Mouse (Mus musculus): Measurements from ENCODE around the gene Slc25a11.

Slc25a11 gene

DNA sequence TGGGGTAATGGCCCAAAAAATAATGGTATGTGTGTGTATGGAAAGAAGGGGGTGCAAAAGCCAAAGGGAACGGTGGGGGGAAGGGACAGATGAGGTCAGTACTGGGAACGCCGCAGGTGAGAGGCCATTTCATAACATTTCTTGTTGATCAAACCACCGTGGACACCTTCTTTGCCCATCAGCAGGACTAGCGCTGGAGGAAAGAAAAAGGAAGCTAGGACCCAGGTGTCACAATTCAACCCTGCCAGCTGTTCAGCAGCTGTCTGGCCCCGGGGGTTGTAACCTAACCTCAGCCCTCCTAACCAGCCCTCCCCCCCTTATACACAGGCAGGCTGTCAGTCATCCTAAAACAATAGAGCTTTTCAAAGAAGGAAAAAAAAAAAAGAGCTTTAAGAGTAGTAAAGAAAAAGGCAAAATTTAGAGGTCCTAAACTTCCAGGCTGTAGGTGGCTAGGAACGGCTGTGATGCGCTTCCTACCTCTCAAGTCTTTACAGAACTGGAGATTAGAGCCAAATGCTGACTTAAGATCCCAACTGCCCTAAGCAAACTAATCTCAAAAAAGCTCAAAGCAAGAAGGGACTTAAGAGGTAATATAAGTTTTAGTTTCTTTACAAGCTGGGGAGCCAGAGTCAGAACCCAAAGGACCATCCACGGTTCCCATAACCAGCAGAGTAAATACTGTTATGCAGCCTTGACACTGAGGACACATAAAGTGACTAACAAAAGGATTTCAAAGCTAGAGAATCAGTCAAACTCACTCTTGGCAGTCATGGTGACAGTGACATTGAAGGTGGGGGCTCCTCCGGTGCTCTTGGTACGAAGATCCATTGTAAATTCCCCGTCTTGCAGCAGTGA lies 5.0 kb upstream of the Slc25a11 start:
- DNase-seq (ENCODE audit: extremely low read depth, insufficient read length, low spot score), result no peak

DNA sequence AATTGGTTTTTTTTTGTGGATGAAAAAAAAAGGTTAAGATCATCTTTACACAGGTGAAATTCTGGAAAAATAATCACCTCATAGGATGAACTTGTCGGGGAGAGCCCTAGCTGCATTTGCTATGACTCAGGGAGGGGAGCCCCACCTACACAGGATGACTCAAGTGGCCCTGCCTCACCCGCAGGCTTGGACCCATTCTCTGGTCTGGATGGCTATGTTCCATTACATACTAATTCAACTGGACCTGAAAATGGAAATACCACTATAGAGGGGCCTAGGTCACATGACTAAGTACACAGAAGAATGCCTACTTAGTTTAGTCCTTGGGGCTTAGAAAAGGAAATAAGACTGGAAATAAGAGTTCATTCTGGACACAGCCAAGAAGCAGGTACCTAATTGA lies 4.1 kb upstream of the Slc25a11 start:
- DNase-seq (ENCODE audit: extremely low read depth, insufficient read length, low spot score), result peak; percentile 71

DNA sequence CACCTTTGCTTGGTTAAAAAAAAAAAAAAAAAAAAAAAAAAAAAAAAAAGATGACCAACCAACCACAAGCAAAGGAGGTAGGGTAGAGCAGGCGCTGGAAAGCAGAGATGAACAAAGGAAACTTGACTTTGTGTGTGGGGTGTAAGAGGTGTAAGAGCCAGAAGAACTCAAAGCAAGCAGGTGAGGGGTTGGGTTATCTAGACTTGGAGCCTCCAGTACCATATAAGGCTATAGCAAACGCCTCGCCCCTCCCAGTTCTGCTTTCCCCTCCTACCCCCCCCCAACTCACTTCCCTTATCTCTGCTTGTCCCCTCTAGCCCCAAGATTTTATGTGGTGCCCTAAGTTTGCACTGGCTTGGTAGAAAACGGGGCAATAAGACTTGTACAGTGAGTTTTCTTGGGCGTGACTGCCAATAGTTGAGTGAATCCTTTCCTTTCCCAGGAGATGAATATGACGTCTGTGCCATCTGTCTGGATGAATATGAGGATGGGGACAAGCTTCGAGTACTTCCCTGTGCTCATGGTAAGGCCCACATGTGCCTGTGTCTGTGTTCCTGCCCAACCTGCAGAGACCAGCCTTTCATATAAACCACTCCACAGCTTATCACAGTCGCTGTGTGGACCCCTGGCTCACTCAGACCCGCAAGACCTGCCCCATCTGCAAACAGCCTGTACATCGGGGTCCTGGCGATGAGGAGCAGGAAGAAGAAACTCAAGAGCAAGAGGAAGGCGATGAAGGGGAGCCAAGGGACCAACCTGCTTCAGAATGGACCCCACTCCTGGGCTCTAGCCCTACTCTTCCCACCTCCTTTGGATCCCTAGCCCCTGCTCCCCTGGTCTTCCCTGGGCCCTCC lies 3.3 kb upstream of the Slc25a11 start:
- no peak for DNase-seq (ENCODE audit: extremely low read depth, insufficient read length, low spot score)

GRCm38 (mm10) chr11:70649185-70649734 lies 2.0 kb upstream of the Slc25a11 start:
- no peak for DNase-seq (ENCODE audit: extremely low read depth, insufficient read length, low spot score)

GRCm38 (mm10) chr11:70648512-70648911 lies 1.2 kb upstream of the Slc25a11 start:
- no peak for DNase-seq (ENCODE audit: extremely low read depth, insufficient read length, low spot score)

- DNase-seq (ENCODE audit: extremely low read depth, insufficient read length, low spot score), result peak; percentile 63
Measured at GRCm38 (mm10) chr11:70647716-70648420, 589 bp upstream of the Slc25a11 start.

DNA sequence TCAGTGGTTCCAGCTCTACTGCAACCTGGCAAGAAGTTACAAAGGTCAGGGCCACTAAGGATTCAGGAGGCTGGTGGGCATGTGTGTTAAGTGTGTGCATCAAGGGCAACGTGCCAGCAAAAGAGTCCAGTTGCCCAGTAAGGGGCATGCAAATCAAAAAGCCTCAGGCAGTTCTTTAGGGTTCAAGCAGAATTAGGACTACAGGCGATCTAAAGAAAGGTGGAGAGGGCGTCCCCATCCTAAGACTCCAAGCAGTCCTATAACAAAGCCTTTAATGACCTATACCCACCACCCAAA lies 1.1 kb downstream of the Slc25a11 start:
- no peak for DNase-seq (ENCODE audit: extremely low read depth, insufficient read length, low spot score)

DNA sequence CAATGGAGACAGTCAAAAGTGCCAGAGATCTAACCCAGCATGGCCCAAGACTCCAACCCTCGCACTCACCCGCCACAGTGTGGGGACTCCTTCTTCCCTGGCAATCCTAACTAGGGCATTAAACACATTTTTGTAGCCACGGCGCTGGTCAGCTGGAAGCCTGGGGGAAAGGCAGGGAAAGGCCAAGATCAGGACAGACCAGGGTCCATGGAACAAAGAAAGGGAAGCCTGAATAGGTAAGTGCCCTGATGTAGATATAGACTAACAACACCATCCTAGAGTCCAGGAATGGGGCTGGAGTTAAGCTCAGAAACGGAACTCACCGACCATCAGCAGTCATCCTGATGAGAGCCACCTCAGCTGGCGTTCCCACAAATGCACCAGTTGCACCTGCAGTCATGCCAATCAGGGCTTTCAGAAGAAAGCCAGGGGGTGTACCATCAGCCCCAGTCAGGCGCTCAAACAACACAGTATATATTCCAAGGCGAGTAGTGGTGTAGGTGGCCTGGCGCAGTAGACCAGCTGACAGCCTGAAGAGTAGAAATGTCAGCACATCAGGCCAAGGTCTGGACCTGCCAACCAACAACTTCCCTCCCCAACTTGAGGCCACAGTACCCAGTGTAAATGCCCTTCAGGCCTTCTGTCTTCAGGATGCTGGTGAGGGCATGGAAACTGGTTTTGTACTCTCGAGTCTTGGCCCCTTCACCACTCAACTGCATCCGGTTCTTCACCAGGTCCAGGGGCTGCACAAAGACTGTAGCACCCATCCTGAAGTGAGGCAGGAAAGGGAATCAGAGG lies 1.6 kb downstream of the Slc25a11 start:
- DNase-seq (ENCODE audit: extremely low read depth, insufficient read length, low spot score), result no peak

GRCm38 (mm10) chr11:70644564-70645103 lies 2.6 kb downstream of the Slc25a11 start:
- DNase-seq (ENCODE audit: extremely low read depth, insufficient read length, low spot score), result no peak

- DNase-seq (ENCODE audit: extremely low read depth, insufficient read length, low spot score), result no peak
Measured at GRCm38 (mm10) chr11:70643051-70643450, 4.2 kb downstream of the Slc25a11 start.

GRCm38 (mm10) chr11:70641241-70641640 lies 6.0 kb downstream of the Slc25a11 start:
- no peak for DNase-seq (ENCODE audit: extremely low read depth, insufficient read length, low spot score)

DNA sequence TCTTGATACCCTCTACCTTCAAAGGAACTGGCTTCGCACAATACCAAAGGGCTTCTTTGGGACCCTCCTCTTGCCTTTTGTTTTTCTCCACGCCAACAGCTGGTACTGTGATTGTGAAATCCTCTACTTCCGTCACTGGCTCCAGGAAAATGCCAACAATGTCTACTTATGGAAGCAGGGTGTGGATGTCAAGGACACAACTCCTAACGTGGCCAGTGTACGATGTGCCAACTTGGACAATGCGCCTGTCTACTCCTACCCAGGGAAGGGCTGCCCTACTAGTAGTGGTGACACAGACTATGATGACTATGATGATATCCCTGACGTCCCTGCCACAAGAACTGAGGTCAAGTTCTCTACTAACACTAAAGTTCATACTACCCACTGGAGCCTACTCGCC lies 7.3 kb downstream of the Slc25a11 start:
- no peak for DNase-seq (ENCODE audit: extremely low read depth, insufficient read length, low spot score)

DNA sequence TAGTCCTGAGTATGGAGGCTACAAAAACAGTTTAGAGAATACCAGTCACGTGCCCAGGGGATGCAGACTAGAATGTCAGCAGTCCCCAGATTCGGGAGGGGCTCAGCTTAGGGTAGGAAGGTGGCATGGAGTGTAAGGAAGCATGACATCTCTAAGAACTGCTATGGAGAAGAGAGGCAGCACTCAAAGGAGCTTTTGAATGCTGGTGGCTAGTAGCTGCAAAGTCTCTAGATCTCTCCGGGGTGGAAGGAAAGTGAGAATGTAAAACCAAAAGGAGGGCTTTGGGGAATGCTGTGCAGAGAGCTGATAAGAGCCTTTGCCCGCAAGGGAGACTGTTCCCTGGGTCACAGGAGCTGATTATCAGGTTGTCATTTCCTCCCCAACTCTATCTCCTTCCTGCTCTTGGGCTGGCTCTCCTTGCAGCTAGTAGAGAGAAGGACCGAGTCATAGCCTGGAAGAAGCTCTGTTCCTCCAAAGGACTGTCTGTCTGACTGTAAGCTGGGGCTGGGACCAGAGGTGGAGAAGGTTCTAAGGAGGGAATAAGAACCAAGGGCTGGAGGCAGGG lies 8.5 kb downstream of the Slc25a11 start, which contains the start of gene Gp1ba:
Gp1ba (plus strand) TSS at position 409 of the 565 bp plus-strand sequence.
- DNase-seq (ENCODE audit: extremely low read depth, insufficient read length, low spot score), result no peak

GRCm38 (mm10) chr11:70638293-70638692 lies 9.0 kb downstream of the Slc25a11 start:
- no peak for DNase-seq (ENCODE audit: extremely low read depth, insufficient read length, low spot score)

- no peak for DNase-seq (ENCODE audit: extremely low read depth, insufficient read length, low spot score)
Measured at GRCm38 (mm10) chr11:70637764-70638163, 9.5 kb downstream of the Slc25a11 start.

- no peak for DNase-seq (ENCODE audit: extremely low read depth, insufficient read length, low spot score)
Measured at GRCm38 (mm10) chr11:70635601-70636000, 11.7 kb downstream of the Slc25a11 start.

DNA sequence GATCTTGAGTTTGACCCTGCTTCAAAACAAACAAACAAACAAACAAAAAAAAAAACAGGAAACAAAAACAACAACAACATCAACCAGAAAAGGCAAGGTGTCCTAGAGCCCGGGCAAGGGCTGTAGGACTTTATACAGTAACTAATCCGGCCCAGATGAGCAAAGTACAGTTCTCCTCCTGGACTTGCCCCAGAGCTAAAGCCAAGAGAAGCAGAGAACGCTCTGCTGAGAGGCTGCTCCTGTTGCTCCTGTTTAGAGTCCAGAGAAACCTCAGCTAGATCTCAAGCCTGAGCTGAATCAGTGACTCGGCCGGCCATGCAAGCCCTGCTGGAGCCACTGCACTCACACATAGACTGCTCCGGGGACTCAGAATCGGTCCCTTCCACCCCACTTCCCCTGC lies 17.1 kb downstream of the Slc25a11 start:
- no peak for DNase-seq (ENCODE audit: extremely low read depth, insufficient read length, low spot score)

DNA sequence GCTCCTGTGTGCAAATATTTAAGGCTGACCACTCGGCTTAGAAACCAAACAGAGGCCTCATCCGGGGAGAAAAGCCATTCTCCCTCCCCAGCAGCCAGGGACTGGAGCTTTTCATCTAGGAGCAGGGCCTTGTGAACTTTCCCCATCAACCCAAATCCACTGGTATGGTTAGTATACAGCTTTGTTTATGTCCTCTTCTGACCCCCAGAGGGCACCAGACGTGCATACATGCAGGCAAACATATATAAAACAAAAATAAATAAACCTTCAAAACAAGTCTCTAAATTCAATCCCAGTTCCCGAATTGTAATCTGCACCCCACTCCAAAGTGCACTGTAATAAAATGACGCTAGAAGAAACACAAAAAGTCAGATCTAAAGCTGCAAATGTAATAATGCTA lies 17.7 kb downstream of the Slc25a11 start:
- no peak for DNase-seq (ENCODE audit: extremely low read depth, insufficient read length, low spot score)

DNA sequence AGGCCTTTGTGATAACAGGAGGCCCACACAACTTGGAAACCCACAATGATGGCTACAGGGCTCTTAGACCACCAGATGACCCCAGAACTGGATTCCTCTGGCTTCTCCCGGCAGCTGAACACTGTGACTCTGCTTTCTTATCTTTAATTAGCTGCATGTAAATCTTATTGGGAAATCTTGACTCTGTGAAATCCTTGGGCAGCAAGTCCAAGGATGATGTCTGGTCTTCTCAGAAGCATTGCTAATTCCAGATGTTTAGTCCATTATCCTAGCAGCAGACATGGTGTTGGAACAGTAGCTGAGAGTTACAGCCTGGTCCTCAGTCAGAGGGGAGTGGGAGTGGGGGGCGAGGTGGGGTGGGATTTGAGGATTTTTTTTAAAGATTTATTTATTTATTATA lies 18.8 kb downstream of the Slc25a11 start:
- no peak for DNase-seq (ENCODE audit: extremely low read depth, insufficient read length, low spot score)

DNA sequence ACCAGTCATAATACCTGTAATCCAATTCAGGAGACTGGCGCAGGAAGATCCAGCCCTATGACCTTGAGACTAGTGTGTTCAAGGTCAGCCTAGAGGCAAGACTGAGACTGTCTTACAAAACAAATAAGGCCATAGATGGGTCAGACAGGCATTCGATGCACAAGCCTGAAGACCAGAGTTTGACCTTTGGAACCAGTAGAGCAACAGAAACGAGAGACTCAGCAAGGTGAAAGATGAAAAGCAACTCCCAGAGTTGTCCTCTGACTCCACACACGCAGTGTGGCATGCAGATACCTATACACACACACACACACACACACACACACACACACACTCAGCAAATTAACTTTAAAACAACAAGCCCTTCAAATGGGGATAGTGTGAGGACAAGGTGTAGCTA lies 20.4 kb downstream of the Slc25a11 start:
- no peak for DNase-seq (ENCODE audit: extremely low read depth, insufficient read length, low spot score)
